Mouse (Mus musculus): Measurements from ENCODE around the gene Diablo. TPM values are rescaled to one million over a fixed set of nuclear protein-coding genes. Genes with fewer than 3 reads are reported as not detected.

Diablo gene
- polyA plus RNA-seq, 1 experiment from 2014 or later: 118 TPM

DNA sequence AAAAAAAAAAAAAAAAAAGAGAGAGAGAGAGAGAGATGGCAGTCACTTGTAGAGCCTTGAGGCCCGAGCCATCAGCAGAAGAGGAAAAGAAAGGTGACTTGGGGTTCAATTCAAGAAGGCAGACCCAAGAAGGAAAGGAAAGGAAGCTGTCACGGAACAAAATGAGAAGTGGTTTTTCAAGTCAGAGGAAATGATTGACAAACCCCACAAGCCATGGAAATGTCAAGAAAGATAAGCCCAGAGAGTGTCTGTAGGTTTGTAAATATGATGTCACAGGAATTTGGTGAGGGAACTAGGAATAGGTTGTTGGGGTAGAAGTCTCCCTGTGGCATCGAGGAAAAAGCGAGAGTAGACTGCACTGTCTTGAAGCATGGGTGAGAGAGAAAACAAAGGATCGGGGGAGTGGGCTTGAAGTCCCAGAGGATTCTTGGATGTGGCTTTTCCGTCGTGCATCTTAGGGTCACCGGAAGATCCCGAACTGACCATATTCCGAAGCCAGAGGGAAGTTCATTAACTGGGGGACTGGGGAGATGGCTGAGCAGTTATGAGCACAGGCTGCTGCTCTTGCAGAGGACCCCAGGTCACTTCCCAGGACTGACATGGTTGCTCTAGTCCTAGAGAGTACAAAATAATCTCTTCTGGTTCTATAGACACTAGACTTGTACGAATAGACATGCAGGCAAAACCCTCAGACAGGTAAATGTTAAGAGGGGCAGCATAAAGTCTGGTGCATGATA, 36.1 kb downstream of the Diablo start:
- Histone ChIP-seq H3K4me3 (ENCODE audit: low read length) (no peak overlapping the region), H3K4me2 (replicated peaks; ENCODE audit: low read depth, low read length) (no peak overlapping the region), H3K9me3 (ENCODE audit: control insufficient read depth, low read length) (no peaks in the 10 kb centered on the region), H3K4me1 (ENCODE audit: control insufficient read depth, insufficient read depth, low read length) (0 out of 2 replicates have a peak, but pooled peaks cover 4% of the 10 kb centered on the region), H3K27ac (ENCODE audit: low read depth, low read length) (no peak overlapping the region), H3K9ac (ENCODE audit: low read depth, low read length) (no peak overlapping the region), H3K36me3 (ENCODE audit: control insufficient read depth, insufficient read depth, low read length) (no peaks in the 10 kb centered on the region), H3K27me3 (ENCODE audit: control insufficient read depth, insufficient read depth, low read length) (no peaks in the 10 kb centered on the region)
- ATAC-seq (ENCODE audit: low FRiP score, low TSS enrichment): no peak
- 83% methylated on average over 11 of the region's 11 CpGs for WGBS

DNA sequence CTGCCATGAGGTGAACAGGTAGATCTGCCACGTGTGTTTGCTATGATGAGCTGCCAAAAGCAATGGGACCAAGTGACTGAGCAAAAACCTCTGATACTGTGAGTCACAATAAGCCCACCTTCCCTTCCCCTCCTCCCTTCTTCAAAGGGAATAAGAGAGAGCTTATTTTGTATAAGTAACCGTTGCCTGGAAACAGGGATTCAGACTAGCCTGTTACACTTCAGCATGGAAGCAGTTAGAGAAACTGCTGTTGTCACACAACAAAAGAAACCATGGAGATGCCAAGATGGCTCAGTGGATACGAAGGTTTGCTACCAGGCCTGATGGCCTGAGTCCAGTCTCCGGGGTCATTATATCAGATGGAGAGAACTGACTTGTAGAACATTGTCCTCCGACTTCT, 50.2 kb downstream of the Diablo start:
- no peak for ATAC-seq (ENCODE audit: low FRiP score, low TSS enrichment)
- Histone ChIP-seq H3K4me3 (ENCODE audit: low read length) (no peak overlapping the region), H3K27me3 (ENCODE audit: control insufficient read depth, insufficient read depth, low read length) (no peaks in the 10 kb centered on the region), H3K27ac (ENCODE audit: low read depth, low read length) (no peak overlapping the region), H3K4me2 (replicated peaks; ENCODE audit: low read depth, low read length) (no peak overlapping the region), H3K9me3 (ENCODE audit: control insufficient read depth, low read length) (no peaks in the 10 kb centered on the region), H3K9ac (ENCODE audit: low read depth, low read length) (no peak overlapping the region), H3K4me1 (ENCODE audit: control insufficient read depth, insufficient read depth, low read length) (peaks cover 5% of the 10 kb centered on the region; the same call in 1 of the 2 replicates), H3K36me3 (ENCODE audit: control insufficient read depth, insufficient read depth, low read length) (no peaks in the 10 kb centered on the region)
- WGBS: 88% methylated on average over 5 of the region's 5 CpGs

DNA sequence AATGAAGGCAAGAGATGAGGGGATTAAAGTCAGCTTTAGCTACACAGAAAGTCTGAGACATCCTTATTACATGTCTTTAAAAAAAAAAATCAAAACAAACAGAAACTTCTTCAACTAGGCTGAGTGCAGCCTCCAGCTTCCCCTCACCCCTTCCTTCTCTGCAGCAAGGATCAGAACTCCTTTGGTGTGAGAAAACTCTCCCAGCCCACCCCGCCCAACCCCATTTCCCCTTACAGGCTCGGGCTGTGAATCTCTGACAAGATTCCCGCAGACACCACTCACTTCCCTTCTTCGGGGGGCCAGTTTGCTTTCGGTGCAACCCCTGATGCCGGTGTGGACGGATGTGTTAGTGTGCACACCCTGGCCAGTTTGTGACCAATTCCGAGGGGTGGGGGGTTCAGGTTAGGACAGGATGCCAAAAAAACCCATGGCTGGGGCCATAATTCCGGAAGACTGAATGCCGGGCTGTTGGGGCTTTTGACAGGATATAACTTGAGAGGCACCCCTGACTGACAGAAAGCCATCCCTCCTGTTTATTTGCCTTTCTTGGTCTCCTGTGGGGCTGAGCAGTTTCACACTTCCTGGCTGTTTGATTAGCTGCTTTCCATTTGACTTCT, 53.1 kb downstream of the Diablo start:
- peaks cover 5% of the 10 kb centered on the region; the same call in 1 of the 2 replicates for H3K4me1 ChIP-seq (ENCODE audit: control insufficient read depth, insufficient read depth, low read length)
- ATAC-seq (ENCODE audit: low FRiP score, low TSS enrichment): no peak
- no peaks in the 10 kb centered on the region for H3K27me3 ChIP-seq (ENCODE audit: control insufficient read depth, insufficient read depth, low read length)
- H3K4me2 ChIP-seq (replicated peaks; ENCODE audit: low read depth, low read length): peak overlapping the region; percentile 33
- 7% methylated on average over 10 of the region's 10 CpGs for WGBS
- no peaks in the 10 kb centered on the region for H3K9me3 ChIP-seq (ENCODE audit: control insufficient read depth, low read length)
- H3K9ac ChIP-seq (ENCODE audit: low read depth, low read length): no peak overlapping the region
- no peak overlapping the region for H3K27ac ChIP-seq (ENCODE audit: low read depth, low read length)
- no peak overlapping the region; the same call in 1 of the 2 replicates for H3K4me3 ChIP-seq (ENCODE audit: low read length)
- H3K36me3 ChIP-seq (ENCODE audit: control insufficient read depth, insufficient read depth, low read length): no peaks in the 10 kb centered on the region

DNA sequence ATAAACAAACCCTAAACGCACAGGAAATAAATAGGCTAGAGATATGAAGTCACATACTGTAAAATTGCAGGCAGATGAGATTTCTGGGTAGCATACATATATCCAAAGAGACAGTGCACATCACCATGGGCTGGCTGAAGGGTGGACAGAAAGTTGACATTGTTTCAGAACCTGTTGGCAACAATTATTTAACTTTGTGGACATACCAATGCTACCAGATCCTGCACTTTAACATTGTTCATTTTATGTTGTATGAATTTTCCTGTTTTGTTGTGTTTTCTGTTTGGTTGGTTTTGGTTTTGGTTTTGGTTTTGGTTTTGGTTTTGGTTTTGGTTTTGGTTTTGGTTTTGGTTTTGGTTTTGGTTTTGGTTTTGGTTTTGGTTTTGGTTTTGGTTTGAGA, 59.3 kb downstream of the Diablo start:
- Histone ChIP-seq H3K4me1 (ENCODE audit: control insufficient read depth, insufficient read depth, low read length) (no peaks in the 10 kb centered on the region), H3K9me3 (ENCODE audit: control insufficient read depth, low read length) (no peaks in the 10 kb centered on the region), H3K4me3 (ENCODE audit: low read length) (no peak overlapping the region), H3K9ac (ENCODE audit: low read depth, low read length) (no peak overlapping the region), H3K27me3 (ENCODE audit: control insufficient read depth, insufficient read depth, low read length) (no peaks in the 10 kb centered on the region), H3K36me3 (ENCODE audit: control insufficient read depth, insufficient read depth, low read length) (no peaks in the 10 kb centered on the region), H3K4me2 (replicated peaks; ENCODE audit: low read depth, low read length) (no peak overlapping the region), H3K27ac (ENCODE audit: low read depth, low read length) (no peak overlapping the region)
- 74% methylated on average over 1 of the region's 1 CpGs for WGBS
- no peak for ATAC-seq (ENCODE audit: low FRiP score, low TSS enrichment)

DNA sequence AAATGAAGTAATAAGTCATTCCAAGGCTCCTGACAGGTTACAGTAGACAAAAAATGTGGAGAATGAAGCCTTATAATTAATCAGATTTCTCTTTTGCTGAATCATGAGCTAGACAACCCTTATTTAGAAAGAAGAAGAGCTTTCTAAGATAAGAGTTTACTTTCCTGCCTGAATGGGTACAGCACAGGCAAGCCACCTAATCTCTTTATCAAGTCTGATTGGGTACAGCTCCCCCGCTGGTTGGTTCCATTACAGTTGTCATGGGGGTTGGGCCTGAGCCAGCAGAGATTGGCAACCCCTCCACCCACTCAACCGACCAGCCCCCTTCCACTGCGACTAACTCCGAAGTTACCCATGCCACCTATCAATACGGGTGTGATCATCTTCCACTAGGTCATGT, 62.6 kb downstream of the Diablo start:
- Histone ChIP-seq H3K9me3 (ENCODE audit: control insufficient read depth, low read length) (no peaks in the 10 kb centered on the region), H3K27ac (ENCODE audit: low read depth, low read length) (no peak overlapping the region), H3K4me2 (replicated peaks; ENCODE audit: low read depth, low read length) (no peak overlapping the region), H3K27me3 (ENCODE audit: control insufficient read depth, insufficient read depth, low read length) (no peaks in the 10 kb centered on the region), H3K4me3 (ENCODE audit: low read length) (no peak overlapping the region), H3K4me1 (ENCODE audit: control insufficient read depth, insufficient read depth, low read length) (no peaks in the 10 kb centered on the region), H3K9ac (ENCODE audit: low read depth, low read length) (no peak overlapping the region), H3K36me3 (ENCODE audit: control insufficient read depth, insufficient read depth, low read length) (peaks cover 6% of the 10 kb centered on the region; the same call in 1 of the 2 replicates)
- no peak for ATAC-seq (ENCODE audit: low FRiP score, low TSS enrichment)
- WGBS: 65% methylated on average over 5 of the region's 5 CpGs

Small RNA genes lying within 50 kb of the gene (microRNA-seq; reads per million reads assigned to microRNA genes)
- gene Mir7647: not detected

Other genes with a start within 250 kb of the Diablo start
- gene Bcl7a, start 180.3 kb downstream of the Diablo start, polyA plus RNA-seq (2014; fragmentation: Nextera tagmentation; extraction: Ambion mirVana): 39.4 and 43.2 TPM in 2 replicates
- gene Mlxip, start 129.4 kb downstream of the Diablo start, polyA plus RNA-seq (2014; fragmentation: Nextera tagmentation; extraction: Ambion mirVana): 13.4 and 26.6 TPM in 2 replicates
- gene Lrrc43, start 34.9 kb downstream of the Diablo start, polyA plus RNA-seq (2014; fragmentation: Nextera tagmentation; extraction: Ambion mirVana): not detected in 2 replicates
- not detected in 2 replicates for gene Il31, start 34.7 kb downstream of the Diablo start, polyA plus RNA-seq (2014; fragmentation: Nextera tagmentation; extraction: Ambion mirVana)
- 1.0 TPM in 1 of 2 replicates, not detected in the other for gene B3gnt4, start 13.7 kb downstream of the Diablo start, polyA plus RNA-seq (2014; fragmentation: Nextera tagmentation; extraction: Ambion mirVana)
- gene Gm49027, start 1.3 kb upstream of the Diablo start, polyA plus RNA-seq (2014; fragmentation: Nextera tagmentation; extraction: Ambion mirVana): 0.34 and 0.49 TPM in 2 replicates
- 17.1 and 34.5 TPM in 2 replicates for gene Vps33a, start 48.9 kb upstream of the Diablo start, polyA plus RNA-seq (2014; fragmentation: Nextera tagmentation; extraction: Ambion mirVana)
- gene Clip1, start 160.4 kb upstream of the Diablo start, polyA plus RNA-seq (2014; fragmentation: Nextera tagmentation; extraction: Ambion mirVana): 20.7 and 32.6 TPM in 2 replicates
- gene Zcchc8, start 196.9 kb upstream of the Diablo start, polyA plus RNA-seq (2014; fragmentation: Nextera tagmentation; extraction: Ambion mirVana): 75.3 and 101 TPM in 2 replicates
- gene Rsrc2, start 225.2 kb upstream of the Diablo start, polyA plus RNA-seq (2014; fragmentation: Nextera tagmentation; extraction: Ambion mirVana): 128 and 153 TPM in 2 replicates
- gene Kntc1, start 225.5 kb upstream of the Diablo start, polyA plus RNA-seq (2014; fragmentation: Nextera tagmentation; extraction: Ambion mirVana): 33.7 and 35.9 TPM in 2 replicates

Data from kidney, embryonic 14.5 days (tissue).